Mouse (Mus musculus) midbrain, embryonic 10.5 days (tissue): ENCODE results near the gene Rgl3. TPM values are rescaled to one million over a fixed set of nuclear protein-coding genes. Genes with fewer than 3 reads are reported as not detected.

ENCODE experiments used
- DNase-seq: peaks from one replicate; pipeline ENCODE4 v3.0.0-alpha.2; 2017; ENCODE audit warnings: low spot score
- H3K27ac ChIP-seq: fragments of 300-500 bp; sonication (generic); replicated peaks from 2 replicates; pipeline ENCODE4 v1.5.1; 2016; ENCODE audit warnings: mild to moderate bottlenecking
- H3K27me3 ChIP-seq: fragments of 300-500 bp; sonication (generic); 2 replicates; pipeline ENCODE4 v1.6.1; 2016; ENCODE audit warnings: low read depth, mild to moderate bottlenecking; ENCODE audit not compliant: poor library complexity, severe bottlenecking
- H3K36me3 ChIP-seq: fragments of 300-500 bp; sonication (generic); 2 replicates; pipeline ENCODE4 v1.6.1; 2016; ENCODE audit warnings: mild to moderate bottlenecking, moderate library complexity
- H3K4me1 ChIP-seq: fragments of 300-500 bp; sonication (generic); 2 replicates; pipeline ENCODE4 v1.6.1; 2016
- H3K4me3 ChIP-seq: fragments of 300-500 bp; sonication (generic); 2 replicates; pipeline ENCODE4 v1.5.1; 2016; ENCODE audit warnings: mild to moderate bottlenecking, moderate library complexity
- H3K9me3 ChIP-seq: fragments of 300-500 bp; sonication (generic); replicated peaks from 2 replicates; pipeline ENCODE4 v1.6.1; 2016; ENCODE audit warnings: mild to moderate bottlenecking
- WGBS: fragments of 180-500 bp; shearing (Covaris S2); methylation state at CpG from one replicate; pipeline ENCODE4 v1.1.7; 2016; 5-methylcytosine and 5-hydroxymethylcytosine counted together
- polyA plus RNA-seq: library from polyadenylated mRNA; unstranded; fragments of >200 nt; fragmentation: Nextera tagmentation; extraction: Ambion mirVana; gene quantifications from 2 replicates; pipeline ENCODE4 v1.2.1, GENCODE M21; 2016

Gene Rgl3
- polyA plus RNA-seq, 1 experiment from 2014 or later = 3.0 TPM

- no peak for DNase-seq
- WGBS = 3% methylated on average over 18 of the region's 18 CpGs
Measured at GRCm38 (mm10) chr9:21955225-21955569, 34.0 kb downstream of the Rgl3 start.

GRCm38 (mm10) chr9:21954635-21955034 lies 34.6 kb downstream of the Rgl3 start:
- no peak for DNase-seq
- WGBS = 81% methylated on average over 3 of the region's 3 CpGs
- peaks cover 12% of the 10 kb centered on the region for H3K36me3 ChIP-seq
- no peaks in the 10 kb centered on the region for H3K9me3 ChIP-seq
- H3K27me3 ChIP-seq = peaks cover 16% of the 10 kb centered on the region
- no peak overlapping the region for H3K27ac ChIP-seq
- H3K4me1 ChIP-seq = peaks cover 26% of the 10 kb centered on the region
- peak overlapping the region; percentile 78 for H3K4me3 ChIP-seq

More at GRCm38 (mm10) chr9:21955225-21955569, 34.0 kb downstream of the Rgl3 start:
- no peaks in the 10 kb centered on the region for H3K9me3 ChIP-seq
- H3K27me3 ChIP-seq = peaks cover 22% of the 10 kb centered on the region
- H3K4me3 ChIP-seq = peak overlapping the region; percentile 78
- peaks cover 12% of the 10 kb centered on the region for H3K36me3 ChIP-seq
- H3K27ac ChIP-seq = peak overlapping the region; percentile 96
- peaks cover 26% of the 10 kb centered on the region for H3K4me1 ChIP-seq

GRCm38 (mm10) chr9:21953600-21953999 lies 35.6 kb downstream of the Rgl3 start:
- H3K36me3 ChIP-seq = peaks cover 12% of the 10 kb centered on the region
- no peak overlapping the region for H3K4me3 ChIP-seq
- H3K9me3 ChIP-seq = no peaks in the 10 kb centered on the region
- no peak overlapping the region for H3K27ac ChIP-seq
- peaks cover 12% of the 10 kb centered on the region for H3K27me3 ChIP-seq
- peak; percentile 39 for DNase-seq
- peaks cover 26% of the 10 kb centered on the region for H3K4me1 ChIP-seq
- 11% methylated on average over 3 of the region's 3 CpGs for WGBS

GRCm38 (mm10) chr9:21951977-21952376 lies 37.3 kb downstream of the Rgl3 start:
- Histone ChIP-seq H3K36me3 (no peaks in the 10 kb centered on the region), H3K9me3 (no peaks in the 10 kb centered on the region), H3K27me3 (peaks cover 23% of the 10 kb centered on the region), H3K4me3 (no peak overlapping the region), H3K27ac (no peak overlapping the region), H3K4me1 (peaks cover 36% of the 10 kb centered on the region)
- DNase-seq = no peak
- WGBS = 82% methylated on average over 3 of the region's 3 CpGs

GRCm38 (mm10) chr9:21950322-21950721 lies 38.9 kb downstream of the Rgl3 start:
- Histone ChIP-seq H3K36me3 (no peaks in the 10 kb centered on the region), H3K4me3 (no peak overlapping the region), H3K27ac (no peak overlapping the region), H3K9me3 (no peaks in the 10 kb centered on the region), H3K27me3 (peaks cover 29% of the 10 kb centered on the region), H3K4me1 (peaks cover 31% of the 10 kb centered on the region)
- WGBS = 22% methylated on average over 11 of the region's 11 CpGs
- DNase-seq = peak; percentile 76

- H3K4me1 ChIP-seq = peaks cover 29% of the 10 kb centered on the region
- no peak overlapping the region for H3K27ac ChIP-seq
- H3K36me3 ChIP-seq = no peaks in the 10 kb centered on the region
- 74% methylated on average over 6 of the region's 6 CpGs for WGBS
- H3K9me3 ChIP-seq = 0 out of 2 replicates have a peak, but pooled peaks cover 5% of the 10 kb centered on the region
- DNase-seq = no peak
- H3K27me3 ChIP-seq = peaks cover 37% of the 10 kb centered on the region
- no peak overlapping the region for H3K4me3 ChIP-seq
Measured at GRCm38 (mm10) chr9:21948790-21949189, 40.5 kb downstream of the Rgl3 start.

GRCm38 (mm10) chr9:21948146-21948545 lies 41.1 kb downstream of the Rgl3 start:
- Histone ChIP-seq H3K27me3 (peaks cover 44% of the 10 kb centered on the region), H3K4me1 (peaks cover 22% of the 10 kb centered on the region), H3K4me3 (peak overlapping the region; percentile 37; the same call in 1 of the 2 replicates), H3K27ac (no peak overlapping the region), H3K9me3 (peaks cover 8% of the 10 kb centered on the region; the same call in 1 of the 2 replicates), H3K36me3 (no peaks in the 10 kb centered on the region)
- 68% methylated on average over 8 of the region's 8 CpGs for WGBS
- no peak for DNase-seq

GRCm38 (mm10) chr9:21947540-21948130 lies 41.6 kb downstream of the Rgl3 start:
- WGBS = 7% methylated on average over 21 of the region's 28 CpGs
- 0 out of 2 replicates have a peak overlapping the region, but pooled peaks have one; percentile 3 for H3K27ac ChIP-seq
- peaks cover 8% of the 10 kb centered on the region; the same call in 1 of the 2 replicates for H3K9me3 ChIP-seq
- H3K27me3 ChIP-seq = peaks cover 44% of the 10 kb centered on the region
- no peaks in the 10 kb centered on the region for H3K36me3 ChIP-seq
- H3K4me1 ChIP-seq = peaks cover 19% of the 10 kb centered on the region
- H3K4me3 ChIP-seq = peak overlapping the region; percentile 37
- no peak for DNase-seq

GRCm38 (mm10) chr9:21944267-21944666 lies 45.0 kb downstream of the Rgl3 start:
- Histone ChIP-seq H3K4me3 (no peak overlapping the region), H3K27me3 (peaks cover 44% of the 10 kb centered on the region), H3K36me3 (peaks cover 8% of the 10 kb centered on the region; the same call in 1 of the 2 replicates), H3K27ac (no peak overlapping the region), H3K9me3 (peaks cover 8% of the 10 kb centered on the region; the same call in 1 of the 2 replicates), H3K4me1 (peaks cover 19% of the 10 kb centered on the region)
- WGBS = 25% methylated on average over 23 of the region's 23 CpGs
- DNase-seq = peak; percentile 28

- H3K9me3 ChIP-seq = peaks cover 8% of the 10 kb centered on the region; the same call in 1 of the 2 replicates
- no peak overlapping the region for H3K27ac ChIP-seq
- peaks cover 8% of the 10 kb centered on the region; the same call in 1 of the 2 replicates for H3K36me3 ChIP-seq
- DNase-seq = no peak
- no peak overlapping the region for H3K4me3 ChIP-seq
- H3K4me1 ChIP-seq = peaks cover 19% of the 10 kb centered on the region
- H3K27me3 ChIP-seq = peaks cover 38% of the 10 kb centered on the region
- WGBS = 60% methylated on average over 12 of the region's 12 CpGs
Measured at GRCm38 (mm10) chr9:21943638-21944037, 45.6 kb downstream of the Rgl3 start.

- no peak for DNase-seq
- peaks cover 32% of the 10 kb centered on the region for H3K27me3 ChIP-seq
- peaks cover 8% of the 10 kb centered on the region; the same call in 1 of the 2 replicates for H3K36me3 ChIP-seq
- 78% methylated on average over 11 of the region's 12 CpGs for WGBS
- peaks cover 24% of the 10 kb centered on the region for H3K4me1 ChIP-seq
- H3K27ac ChIP-seq = no peak overlapping the region
- peaks cover 8% of the 10 kb centered on the region; the same call in 1 of the 2 replicates for H3K9me3 ChIP-seq
- H3K4me3 ChIP-seq = no peak overlapping the region
Measured at GRCm38 (mm10) chr9:21943046-21943445, 46.2 kb downstream of the Rgl3 start.

GRCm38 (mm10) chr9:21938234-21938855 lies 50.9 kb downstream of the Rgl3 start:
- Histone ChIP-seq H3K4me1 (peaks cover 26% of the 10 kb centered on the region), H3K36me3 (peaks cover 8% of the 10 kb centered on the region; the same call in 1 of the 2 replicates), H3K9me3 (peaks cover 1% of the 10 kb centered on the region; the same call in 1 of the 2 replicates), H3K27me3 (peaks cover 22% of the 10 kb centered on the region), H3K27ac (no peak overlapping the region), H3K4me3 (peak overlapping the region; percentile 68; the same call in 1 of the 2 replicates)
- 89% methylated on average over 4 of the region's 4 CpGs for WGBS
- DNase-seq = no peak

- peaks cover 8% of the 10 kb centered on the region; the same call in 1 of the 2 replicates for H3K36me3 ChIP-seq
- 77% methylated on average over 4 of the region's 4 CpGs for WGBS
- H3K27ac ChIP-seq = no peak overlapping the region
Measured at GRCm38 (mm10) chr9:21937711-21938175, 51.5 kb downstream of the Rgl3 start.

More at GRCm38 (mm10) chr9:21937711-21938175, 51.5 kb downstream of the Rgl3 start:
- Histone ChIP-seq H3K27me3 (peaks cover 25% of the 10 kb centered on the region), H3K4me3 (peak overlapping the region; percentile 68), H3K9me3 (no peaks in the 10 kb centered on the region), H3K4me1 (peaks cover 28% of the 10 kb centered on the region)
- no peak for DNase-seq
